ENCODE assay signal across 22 mouse cellular contexts in genomic region chr4:58177256-58177655, GRCm38 (mm10). TPM values are rescaled to one million over a fixed set of nuclear protein-coding genes. Genes with fewer than 3 reads are reported as not detected.
A peak's percentile ranks its signal among the peaks of the same experiment; 100 is the strongest.
DNase-seq lines count a peak whose midpoint lies in the region; ATAC-seq lines count a peak whose summit lies in the region.
"Had no signal": no experiment of that assay in that cellular context is flagged by ENCODE, and none has a peak within 500 bp of the region (broad histone marks: within the 10 kb centered on the region; RNA-seq: fewer than 3 reads in every experiment).

No protein-coding gene starts in this region.

- no peaks in the 10 kb centered on the region for H3K4me1 ChIP-seq in kidney, embryonic 16.5 days (ENCODE audit: insufficient read depth, low read length)
- H3K4me1 ChIP-seq: forebrain, embryonic 13.5 days; hindbrain, embryonic 13.5 days had no signal

- no peaks in the 10 kb centered on the region for H3K9me3 ChIP-seq in kidney, embryonic 16.5 days (ENCODE audit: low read length)
- H3K9me3 ChIP-seq: embryonic facial prominence, embryonic 13.5 days; forebrain, embryonic 13.5 days; heart, embryonic 15.5 days; hindbrain, embryonic 13.5 days had no signal

- no peak overlapping the region for H3K4me3 ChIP-seq in kidney, embryonic 16.5 days (ENCODE audit: low read length)
- H3K4me3 ChIP-seq: embryonic facial prominence, embryonic 13.5 days; forebrain, embryonic 13.5 days; heart, adult 2 months; heart, embryonic 15.5 days; hindbrain, embryonic 13.5 days had no signal

- peak; percentile 17 for DNase-seq in adrenal gland, adult 2 months
- DNase-seq in adrenal gland, adult 18-20 months (ENCODE audit: low spot score in 2 of 2): no peak
- DNase-seq in heart, adult 11 months: peak; percentile 84
- no peak for DNase-seq in heart, adult 18-20 months
- DNase-seq in fat pad, adult 2 months (ENCODE audit: extremely low read depth, low read depth, low spot score): peak; percentile 23
- DNase-seq in embryo, embryonic 11 days: no peak
- DNase-seq: B cell, adult 2 months; cerebellum, adult 2 months; cerebellum, postnatal 14 days; gastrocnemius, postnatal 36 days; heart, adult 2 months; heart, postnatal 14 days; kidney, adult 11 months had no signal

- no peaks in the 10 kb centered on the region for H3K36me3 ChIP-seq in kidney, embryonic 16.5 days (ENCODE audit: insufficient read depth, low read length)
- H3K36me3 ChIP-seq: G1E; heart, embryonic 15.5 days; hindbrain, embryonic 13.5 days had no signal

- ATAC-seq in kidney, embryonic 16.5 days (ENCODE audit: low FRiP score, low TSS enrichment): no peak
- ATAC-seq: CD4-positive, CD25-positive, alpha-beta regulatory T cell, adult 4 months; forebrain, embryonic 13.5 days; hindbrain, postnatal 0 days had no signal

- 86% methylated on average over 15 of the region's 15 CpGs for whole genome bisulfite sequencing in kidney, embryonic 16.5 days

- H3K4me2 ChIP-seq in kidney, embryonic 16.5 days (replicated peaks; ENCODE audit: low read depth, low read length): no peak overlapping the region
- H3K4me2 ChIP-seq: embryonic facial prominence, embryonic 13.5 days; forebrain, embryonic 13.5 days; heart, embryonic 11.5 days; heart, embryonic 15.5 days; hindbrain, embryonic 13.5 days had no signal

- no peak overlapping the region for H3K27ac ChIP-seq in kidney, embryonic 16.5 days (ENCODE audit: low read length)
- H3K27ac ChIP-seq: embryonic facial prominence, embryonic 13.5 days; forebrain, embryonic 13.5 days; heart, adult 2 months; heart, embryonic 15.5 days; hindbrain, embryonic 13.5 days; hindbrain, postnatal 0 days had no signal

- H3K9ac ChIP-seq in kidney, embryonic 16.5 days (replicated peaks; ENCODE audit: low read length): no peak overlapping the region
- H3K9ac ChIP-seq: embryonic facial prominence, embryonic 13.5 days; forebrain, embryonic 13.5 days; heart, embryonic 15.5 days; hindbrain, embryonic 13.5 days had no signal

- H3K27me3 ChIP-seq in kidney, embryonic 16.5 days (ENCODE audit: insufficient read depth, low read length): no peaks in the 10 kb centered on the region
- H3K27me3 ChIP-seq: embryonic facial prominence, embryonic 13.5 days; forebrain, embryonic 13.5 days; heart, embryonic 15.5 days; hindbrain, embryonic 13.5 days had no signal

RNA-seq across cellular contexts. Expression of gene Svep1, which starts 29.4 kb away (rescaled TPM):
- 10 to 100 TPM in 1 of 2 experiments, 1 to 10 TPM in 1; 9.7 to 16.7 TPM for total RNA-seq in adrenal gland, adult 2 months (2021)
- 2.9 and 3.2 TPM in 2 replicates for polyA plus RNA-seq in adrenal gland, adult 2 months (2012; rRNA removed)
- 1 to 10 TPM; 6.8 to 9.1 TPM for total RNA-seq in adrenal gland, adult 18-20 months (2021)
- 1 to 10 TPM; 3.7 to 3.9 TPM for total RNA-seq in heart, adult 18-20 months (2021)
- polyA plus RNA-seq in kidney, embryonic 16.5 days (2015; fragmentation: Nextera tagmentation; extraction: Ambion mirVana): 3.1 and 3.6 TPM in 2 replicates
- polyA plus RNA-seq: G1E had no signal

Comparison
In these comparisons a context has a peak if more than half of its experiments do, and no peak if none do; other contexts are left out.
1. DNase-seq: peak in adrenal gland, adult 2 months (single experiment), heart, adult 11 months (single experiment) and fat pad, adult 2 months (single experiment); none in adrenal gland, adult 18-20 months (0 of 2), heart, adult 18-20 months (0 of 2) and embryo, embryonic 11 days (single experiment).